Mouse (Mus musculus) embryonic fibroblast, embryonic 13.5 days (primary cell): ENCODE results near the gene Bcar3.

Experiments
- CTCF ChIP-seq: IDR thresholded peaks from 2 replicates; pipeline ENCODE4 v1.5.1; 2011; ENCODE audit warnings: mild to moderate bottlenecking, control low read depth, low read length, moderate library complexity, borderline replicate concordance; ENCODE audit not compliant: insufficient read depth
- POLR2A ChIP-seq: IDR thresholded peaks from 2 replicates; pipeline ENCODE4 v1.6.1; 2011; ENCODE audit warnings: low read depth, mild to moderate bottlenecking, control low read depth, low read length, moderate library complexity

DNA sequence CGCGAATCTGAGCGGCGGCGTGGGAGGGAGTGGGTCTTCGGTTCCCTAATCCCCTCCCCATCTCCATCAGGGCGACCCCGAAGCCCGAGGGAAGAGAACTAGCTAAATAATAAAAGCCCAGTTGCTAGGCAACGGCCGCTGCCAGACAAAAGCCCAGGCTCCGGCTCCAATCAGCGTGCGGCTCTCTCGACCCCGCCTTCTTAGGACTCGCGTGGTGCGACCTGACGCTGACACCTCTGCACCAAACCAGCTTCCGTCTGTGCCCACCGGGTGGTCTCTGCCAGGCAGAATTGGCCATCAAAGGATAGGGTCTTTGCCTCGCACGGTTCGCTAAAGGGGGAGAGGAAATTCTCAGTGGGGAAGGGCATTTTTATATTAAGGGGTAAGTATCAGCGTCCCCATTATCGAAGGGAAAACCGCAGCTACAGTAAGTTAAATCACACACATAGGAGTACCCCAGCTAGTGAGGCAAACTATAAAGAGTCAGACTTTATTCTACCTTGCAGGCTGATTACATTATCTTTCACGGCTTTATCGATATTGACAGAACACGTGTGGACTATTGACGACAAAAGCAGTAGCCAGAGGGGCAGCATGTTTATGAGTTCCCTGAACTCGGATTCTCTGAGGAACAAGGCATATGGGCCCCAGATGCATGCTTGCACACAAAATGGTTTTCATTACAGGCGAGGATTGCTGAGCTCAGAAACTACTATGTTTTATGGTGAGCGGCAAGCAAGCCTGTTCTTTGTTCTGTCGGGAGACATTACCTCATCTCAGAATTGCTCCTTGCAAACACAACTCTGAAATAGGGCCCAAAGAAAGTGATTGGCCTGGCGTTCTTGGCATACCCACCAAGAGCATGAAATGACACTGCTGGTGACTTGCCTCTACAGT lies at the start of gene Bcar3:
- TF ChIP-seq CTCF (no peak), POLR2A (no peak)
